Mouse (Mus musculus) embryonic facial prominence, embryonic 11.5 days (tissue): ENCODE data around the gene Pcyt2. TPM values are rescaled to one million over a fixed set of nuclear protein-coding genes. Genes with fewer than 3 reads are reported as not detected.

ENCODE experiments used
- ATAC-seq: fragments of 200-750 bp; cut with Nextera tagmentation; replicated peaks from 2 replicates; pipeline ENCODE4 v1.8.0; 2017; ENCODE audit warnings: low read depth; ENCODE audit not compliant: insufficient number of reproducible peaks, low FRiP score, low TSS enrichment
- DNase-seq: peaks from one replicate; pipeline ENCODE4 v3.0.0-alpha.2; 2015; ENCODE audit warnings: low spot score
- H3K27ac ChIP-seq: fragments of 300-500 bp; sonication (generic); replicated peaks from 2 replicates; pipeline ENCODE4 v1.5.1; 2014; ENCODE audit warnings: mild to moderate bottlenecking, low read depth, low read length, control low read depth
- H3K27me3 ChIP-seq: fragments of 300-500 bp; sonication (generic); 2 replicates; pipeline ENCODE4 v1.6.1; 2014; ENCODE audit warnings: mild to moderate bottlenecking, low read length, moderate library complexity, mixed read lengths; ENCODE audit not compliant: control insufficient read depth, insufficient read depth
- H3K36me3 ChIP-seq: fragments of 300-500 bp; sonication (generic); replicated peaks from 2 replicates; pipeline ENCODE4 v1.6.1; 2014; ENCODE audit warnings: low read depth, mild to moderate bottlenecking, low read length, moderate library complexity, mixed read lengths; ENCODE audit not compliant: control insufficient read depth, insufficient read depth
- H3K4me1 ChIP-seq: fragments of 300-500 bp; sonication (generic); 2 replicates; pipeline ENCODE4 v1.6.1; 2014; ENCODE audit warnings: low read length, mixed read lengths; ENCODE audit not compliant: control insufficient read depth, insufficient read depth
- H3K4me2 ChIP-seq: fragments of 300-500 bp; sonication (generic); 2 replicates; pipeline ENCODE4 v1.6.1; 2014; ENCODE audit warnings: low read depth, mild to moderate bottlenecking, control low read depth, low read length, moderate library complexity
- H3K4me3 ChIP-seq: fragments of 300-500 bp; sonication (generic); 2 replicates; pipeline ENCODE4 v1.5.1; 2014; ENCODE audit warnings: low read depth, low read length, control low read depth
- H3K9ac ChIP-seq: fragments of 300-500 bp; sonication (generic); replicated peaks from 2 replicates; pipeline ENCODE4 v1.6.1; 2014; ENCODE audit warnings: mild to moderate bottlenecking, control low read depth, low read length
- H3K9me3 ChIP-seq: fragments of 300-500 bp; sonication (generic); replicated peaks from 2 replicates; pipeline ENCODE4 v1.6.1; 2016; ENCODE audit warnings: mild to moderate bottlenecking, low read length, inconsistent platforms, mixed read lengths; ENCODE audit not compliant: control insufficient read depth
- WGBS: fragments of 180-500 bp; shearing (Covaris S2); extraction: QIAGEN DNeasy Blood & Tissue Kit; methylation state at CpG from one replicate; pipeline ENCODE4 v1.1.7; 2014; 5-methylcytosine and 5-hydroxymethylcytosine counted together
- polyA plus RNA-seq: library from polyadenylated mRNA; unstranded; fragments of >200 nt; fragmentation: Nextera tagmentation; extraction: Ambion mirVana; gene quantifications from 2 replicates; pipeline ENCODE4 v1.2.1, GENCODE M21; 2014

The Pcyt2 gene
- polyA plus RNA-seq, 1 experiment from 2014 or later, result 75.3 TPM

GRCm38 (mm10) chr11:120659509-120660300, 42.0 kb upstream of the Pcyt2 start:
- Histone ChIP-seq H3K9me3 (no peaks in the 10 kb centered on the region), H3K36me3 (no peaks in the 10 kb centered on the region), H3K27me3 (peaks cover 54% of the 10 kb centered on the region), H3K4me2 (peak overlapping the region; percentile 80), H3K27ac (no peak overlapping the region), H3K4me1 (peaks cover 9% of the 10 kb centered on the region), H3K9ac (peak overlapping the region; percentile 37; the same call in 1 of the 2 replicates), H3K4me3 (peak overlapping the region; percentile 42)
- 4% methylated on average over 50 of the region's 50 CpGs for WGBS
- ATAC-seq (peak; percentile 22; the same call in 1 of the 2 replicates), DNase-seq (no peak)

GRCm38 (mm10) chr11:120658876-120659410, 41.2 kb upstream of the Pcyt2 start:
- Histone ChIP-seq H3K36me3 (no peaks in the 10 kb centered on the region), H3K9me3 (no peaks in the 10 kb centered on the region), H3K4me1 (peaks cover 9% of the 10 kb centered on the region), H3K9ac (no peak overlapping the region), H3K27ac (no peak overlapping the region), H3K4me3 (no peak overlapping the region), H3K4me2 (no peak overlapping the region; the same call in 1 of the 2 replicates), H3K27me3 (peaks cover 54% of the 10 kb centered on the region)
- DNase-seq (peak; percentile 82), ATAC-seq (no peak)
- WGBS, result 4% methylated on average over 24 of the region's 24 CpGs

- no peak for ATAC-seq
- no peak overlapping the region for H3K27ac ChIP-seq
- no peak for DNase-seq
- H3K9me3 ChIP-seq, result no peaks in the 10 kb centered on the region
- H3K4me2 ChIP-seq, result no peak overlapping the region
- H3K4me1 ChIP-seq, result peaks cover 9% of the 10 kb centered on the region
- no peaks in the 10 kb centered on the region for H3K36me3 ChIP-seq
- no peak overlapping the region for H3K4me3 ChIP-seq
- WGBS, result 82% methylated on average over 4 of the region's 4 CpGs
- H3K27me3 ChIP-seq, result peaks cover 48% of the 10 kb centered on the region
- no peak overlapping the region for H3K9ac ChIP-seq
These were observed 39.6 kb upstream of the Pcyt2 start for GRCm38 (mm10) chr11:120657301-120657700.

- 66% methylated on average over 3 of the region's 3 CpGs for WGBS
- H3K27me3 ChIP-seq, result peaks cover 22% of the 10 kb centered on the region
- H3K27ac ChIP-seq, result no peak overlapping the region
- H3K9ac ChIP-seq, result no peak overlapping the region
- H3K4me2 ChIP-seq, result no peak overlapping the region
- peaks cover 3% of the 10 kb centered on the region; the same call in 1 of the 2 replicates for H3K4me1 ChIP-seq
- ATAC-seq (no peak), DNase-seq (no peak)
- H3K4me3 ChIP-seq, result no peak overlapping the region
- H3K36me3 ChIP-seq, result no peaks in the 10 kb centered on the region
- H3K9me3 ChIP-seq, result no peaks in the 10 kb centered on the region
These were observed 37.0 kb upstream of the Pcyt2 start for GRCm38 (mm10) chr11:120654741-120655140.

GRCm38 (mm10) chr11:120651872-120652271, 34.1 kb upstream of the Pcyt2 start:
- 68% methylated on average over 3 of the region's 3 CpGs for WGBS
- H3K4me3 ChIP-seq, result no peak overlapping the region

GRCm38 (mm10) chr11:120648001-120648476, 30.3 kb upstream of the Pcyt2 start, which contains the start of gene Myadml2:
Gene Myadml2 (minus strand): TSS chr11:120648158.
- ATAC-seq, result no peak
- WGBS, result 2% methylated on average over 13 of the region's 13 CpGs
- Histone ChIP-seq H3K4me3 (no peak within 1 kb of the TSS), H3K9ac (peak within 1 kb of the TSS; percentile 1; the same call in 1 of the 2 replicates), H3K9me3 (no peaks in the 10 kb centered on the region), H3K27me3 (peaks cover 5% of the 10 kb centered on the region; the same call in 1 of the 2 replicates), H3K4me2 (peak within 1 kb of the TSS; percentile 4; the same call in 1 of the 2 replicates), H3K36me3 (no peaks in the 10 kb centered on the region), H3K27ac (no peak within 1 kb of the TSS), H3K4me1 (peaks cover under 1% of the 10 kb centered on the region; the same call in 1 of the 2 replicates)
- peak; percentile 32 for DNase-seq

More at GRCm38 (mm10) chr11:120651872-120652271, 34.1 kb upstream of the Pcyt2 start:
- no peaks in the 10 kb centered on the region for H3K9me3 ChIP-seq
- DNase-seq, result no peak
- no peak for ATAC-seq
- peaks cover 5% of the 10 kb centered on the region; the same call in 1 of the 2 replicates for H3K27me3 ChIP-seq
- no peak overlapping the region for H3K9ac ChIP-seq
- H3K36me3 ChIP-seq, result no peaks in the 10 kb centered on the region
- no peaks in the 10 kb centered on the region for H3K4me1 ChIP-seq
- H3K4me2 ChIP-seq, result no peak overlapping the region
- H3K27ac ChIP-seq, result no peak overlapping the region

GRCm38 (mm10) chr11:120647047-120647830, 29.5 kb upstream of the Pcyt2 start:
- Histone ChIP-seq H3K27me3 (peaks cover 5% of the 10 kb centered on the region; the same call in 1 of the 2 replicates), H3K4me2 (no peak overlapping the region; the same call in 1 of the 2 replicates), H3K36me3 (no peaks in the 10 kb centered on the region), H3K9me3 (no peaks in the 10 kb centered on the region), H3K4me1 (peaks cover 3% of the 10 kb centered on the region; the same call in 1 of the 2 replicates), H3K4me3 (no peak overlapping the region), H3K9ac (no peak overlapping the region; the same call in 1 of the 2 replicates), H3K27ac (no peak overlapping the region)
- WGBS, result 77% methylated on average over 35 of the region's 35 CpGs
- ATAC-seq (no peak), DNase-seq (no peak)
